Mouse (Mus musculus): Measurements from ENCODE around the gene Htr1d.

GRCm38 (mm10) chr4:136383839-136384238 is 39.5 kb upstream of the Htr1d start:
- no peak for TF ChIP-seq CTCF (IDR thresholded peaks at IDR 0.05; ENCODE audit: insufficient read depth, low read depth, low read length)
- TF ChIP-seq POLR2A (IDR thresholded peaks at IDR 0.05; ENCODE audit: insufficient read depth, low read depth, low read length): no peak

All from olfactory bulb, adult 2 months (tissue).